Mouse (Mus musculus) lung, postnatal 0 days (tissue): ENCODE measurements at regions not wholly inside any gene's neighbourhood (a gene's known extent, or its start where the extent isn't known, plus 50 kb on each side); places are given as distances from the start of the nearest gene placed in this dataset.

Source experiments
- CTCF ChIP-seq: IDR thresholded peaks from 2 replicates; pipeline ENCODE4 v1.5.1; 2016; ENCODE audit warnings: antibody characterized with exemption, mild to moderate bottlenecking
- EP300 ChIP-seq: IDR thresholded peaks from 2 replicates; pipeline ENCODE4 v1.6.1; 2016; ENCODE audit warnings: antibody characterized with exemption, mild to moderate bottlenecking, control low read depth

- TF ChIP-seq CTCF (no peak), EP300 (no peak)
Observed at GRCm38 (mm10) chr11:64579826-64580225, 143.4 kb upstream of the F930015N05Rik start.
